Mouse (Mus musculus) G1E (cell line): ENCODE data around the gene Hist1h2ak.

ENCODE experiments used
- CTCF ChIP-seq: IDR thresholded peaks from 2 replicates; pipeline ENCODE4 v1.5.1; 2012; ENCODE audit warnings: low read depth, low read length, inconsistent platforms, mixed read lengths
- GATA1 ChIP-seq: IDR thresholded peaks from 2 replicates; pipeline ENCODE4 v1.6.1; 2012; ENCODE audit warnings: borderline replicate concordance, low read length, inconsistent platforms, mixed read lengths
- POLR2AphosphoS5 ChIP-seq: IDR thresholded peaks from 2 replicates; pipeline ENCODE4 v1.6.1; 2012; ENCODE audit warnings: low read depth, low read length, inconsistent platforms; ENCODE audit not compliant: insufficient replicate concordance
- TAL1 ChIP-seq: conservative IDR thresholded peaks from 2 replicates; pipeline ENCODE4 v1.6.1; 2012; ENCODE audit warnings: low read depth, low read length, inconsistent platforms, mixed read lengths

- TF ChIP-seq GATA1 (no peak), CTCF (no peak), TAL1 (no peak), POLR2AphosphoS5 (no peak)
Observed at GRCm38 (mm10) chr13:21733466-21733865, 20.2 kb downstream of the Hist1h2ak start.
